Mouse (Mus musculus): ENCODE measurements at regions not wholly inside any gene's neighbourhood (a gene's known extent, or its start where the extent isn't known, plus 50 kb on each side); places are given as distances from the start of the nearest gene placed in this dataset.

GRCm38 (mm10) chr17:83959159-83959848, 111.5 kb upstream of the Haao start:
- DNase-seq: peak; percentile 53

GRCm38 (mm10) chr17:83958706-83959105, 110.9 kb upstream of the Haao start:
- peak; percentile 71 for DNase-seq

- DNase-seq: peak; percentile 41
These were observed 110.1 kb upstream of the Haao start for GRCm38 (mm10) chr17:83957661-83958540.

DNA sequence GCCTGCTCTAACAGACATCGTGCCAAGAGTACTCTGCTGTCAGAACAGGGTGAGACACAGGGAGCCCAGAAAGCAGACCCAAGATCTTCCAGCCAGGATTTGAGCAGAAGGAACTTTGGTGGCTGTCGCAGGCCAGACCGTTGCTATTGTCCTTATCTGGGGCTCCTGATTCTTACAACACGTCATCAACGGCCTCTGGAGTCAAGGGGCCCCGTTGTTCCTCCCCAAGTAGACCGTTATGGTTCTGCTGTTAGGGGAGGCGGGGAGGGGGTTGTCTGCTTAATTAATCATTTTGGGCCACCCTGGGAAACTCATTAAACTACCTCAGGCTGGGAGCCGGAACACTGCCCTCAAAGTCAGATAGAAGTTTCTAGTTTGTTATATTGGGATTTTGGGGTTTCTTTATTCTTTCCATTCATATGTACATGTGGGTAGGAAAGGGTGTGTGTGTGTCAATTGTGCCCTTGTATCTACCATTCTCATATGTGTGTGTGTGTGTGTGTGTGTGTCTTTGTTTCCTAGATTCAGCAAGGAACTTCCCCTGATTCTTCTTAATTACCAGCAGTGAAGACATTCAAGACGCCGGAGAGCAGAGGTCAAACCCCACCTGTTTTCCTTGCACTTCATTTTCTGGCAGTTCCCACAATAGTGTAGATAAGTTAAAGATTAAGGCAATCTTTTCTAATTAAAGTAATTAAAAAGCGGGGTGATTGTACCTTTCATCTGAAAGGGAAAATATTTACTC, 109.2 kb upstream of the Haao start:
- peak; percentile 61 for DNase-seq

- DNase-seq: peak; percentile 80
These were observed 108.2 kb upstream of the Haao start for GRCm38 (mm10) chr17:83955978-83956377.

GRCm38 (mm10) chr17:83955058-83955697, 107.4 kb upstream of the Haao start:
- DNase-seq: peak; percentile 62

- peak; percentile 90 for DNase-seq
These were observed 106.7 kb upstream of the Haao start for GRCm38 (mm10) chr17:83954291-83955057.

DNA sequence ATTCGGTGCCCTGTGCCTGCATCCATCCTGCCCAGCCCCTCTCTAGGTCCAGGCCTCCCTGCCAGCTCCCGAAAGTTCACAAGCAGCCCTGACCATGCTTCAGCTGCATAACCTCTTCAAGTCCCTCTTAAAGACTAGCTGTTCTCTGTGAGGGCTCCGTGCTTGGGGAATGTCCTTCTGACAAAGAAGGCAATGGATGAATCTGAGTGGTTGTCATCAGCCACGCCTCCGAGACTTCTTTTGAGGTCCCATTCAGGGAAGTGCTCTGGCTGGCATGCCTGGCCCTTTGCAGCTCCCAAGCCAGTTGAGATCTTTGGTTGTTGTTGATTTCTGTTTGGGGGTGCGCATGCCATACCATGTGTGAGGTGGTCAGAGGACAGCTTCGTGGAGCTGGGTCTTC, 105.9 kb upstream of the Haao start:
- peak; percentile 50 for DNase-seq

GRCm38 (mm10) chr17:83946718-83947117, 99.0 kb upstream of the Haao start:
- DNase-seq: no peak

DNA sequence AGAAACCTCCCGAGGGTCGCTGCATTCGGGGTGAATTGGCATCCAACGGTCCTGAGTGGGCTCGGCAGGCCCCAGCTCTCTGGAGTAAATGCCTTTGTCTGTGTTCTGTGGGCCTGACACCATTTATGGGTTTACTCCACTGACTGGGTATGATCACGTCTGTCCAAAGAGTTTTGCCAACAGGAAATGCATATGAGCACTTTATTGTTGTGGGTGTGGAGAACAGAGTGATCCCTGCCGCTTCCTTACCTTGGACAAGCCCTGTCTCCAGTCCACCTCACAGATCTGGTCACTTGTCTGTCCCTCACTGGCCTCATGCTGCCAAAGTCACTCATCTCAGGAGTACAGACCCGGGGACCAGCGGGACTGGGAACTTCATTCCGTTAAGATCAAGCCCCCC, 91.6 kb upstream of the Haao start:
- no peak for DNase-seq

DNA sequence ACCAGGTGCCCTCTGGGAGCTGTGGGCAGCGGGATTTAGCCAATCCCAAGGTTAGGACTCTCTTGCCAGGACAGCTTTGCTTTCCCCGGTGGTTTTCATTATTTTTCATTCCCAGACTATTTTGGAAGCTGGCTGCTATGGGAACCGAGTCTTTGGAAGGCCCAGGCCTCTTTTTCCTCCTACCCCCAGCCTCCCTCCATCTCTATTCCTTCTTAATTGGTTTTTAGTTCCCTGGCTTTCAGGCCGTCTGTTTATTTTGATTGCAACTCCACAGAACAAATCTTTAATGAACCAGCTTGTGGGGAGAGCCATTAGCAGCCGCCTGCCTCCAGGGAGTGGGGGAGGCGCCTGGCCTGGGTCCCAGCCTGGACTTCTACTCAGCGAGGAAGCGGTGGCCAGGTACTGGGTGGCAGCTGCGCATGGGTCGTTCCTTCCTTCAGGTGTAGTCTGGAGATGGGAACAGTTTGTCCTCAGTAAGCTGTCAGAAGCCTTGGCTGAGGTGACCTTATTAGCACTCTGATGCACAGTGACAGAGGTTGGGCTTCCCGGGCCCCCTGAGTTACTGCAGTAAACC, 91.0 kb upstream of the Haao start:
- peak; percentile 87 for DNase-seq

- DNase-seq: peak; percentile 53
These were observed 89.8 kb upstream of the Haao start for GRCm38 (mm10) chr17:83937576-83937975.

GRCm38 (mm10) chr17:83936677-83937076, 88.9 kb upstream of the Haao start:
- DNase-seq: no peak

GRCm38 (mm10) chr17:83935969-83936368, 88.2 kb upstream of the Haao start:
- no peak for DNase-seq

GRCm38 (mm10) chr17:83935232-83935631, 87.5 kb upstream of the Haao start:
- peak; percentile 33 for DNase-seq

- DNase-seq: no peak
These were observed 86.0 kb upstream of the Haao start for GRCm38 (mm10) chr17:83933743-83934142.

DNA sequence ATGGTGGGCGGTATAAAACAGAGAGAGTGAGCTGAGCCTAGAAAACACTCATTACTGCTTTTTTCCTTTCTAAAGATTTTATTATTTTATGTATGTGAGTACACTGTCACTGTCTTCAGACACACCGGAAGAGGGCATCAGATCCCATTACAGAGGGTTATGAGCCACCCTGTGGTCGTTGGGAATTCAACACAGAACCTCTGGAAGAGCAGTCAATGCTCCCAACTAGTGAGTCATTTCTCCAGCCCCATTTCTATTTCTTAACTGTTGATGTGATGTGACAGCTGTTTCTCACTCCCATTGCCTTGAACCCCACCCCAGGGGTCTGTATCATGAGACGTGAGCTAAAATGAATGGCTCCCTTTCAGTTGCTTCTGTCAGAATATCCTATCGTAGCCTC, 82.6 kb upstream of the Haao start:
- no peak for DNase-seq

GRCm38 (mm10) chr17:83927749-83928387, 80.1 kb upstream of the Haao start:
- no peak for DNase-seq

DNA sequence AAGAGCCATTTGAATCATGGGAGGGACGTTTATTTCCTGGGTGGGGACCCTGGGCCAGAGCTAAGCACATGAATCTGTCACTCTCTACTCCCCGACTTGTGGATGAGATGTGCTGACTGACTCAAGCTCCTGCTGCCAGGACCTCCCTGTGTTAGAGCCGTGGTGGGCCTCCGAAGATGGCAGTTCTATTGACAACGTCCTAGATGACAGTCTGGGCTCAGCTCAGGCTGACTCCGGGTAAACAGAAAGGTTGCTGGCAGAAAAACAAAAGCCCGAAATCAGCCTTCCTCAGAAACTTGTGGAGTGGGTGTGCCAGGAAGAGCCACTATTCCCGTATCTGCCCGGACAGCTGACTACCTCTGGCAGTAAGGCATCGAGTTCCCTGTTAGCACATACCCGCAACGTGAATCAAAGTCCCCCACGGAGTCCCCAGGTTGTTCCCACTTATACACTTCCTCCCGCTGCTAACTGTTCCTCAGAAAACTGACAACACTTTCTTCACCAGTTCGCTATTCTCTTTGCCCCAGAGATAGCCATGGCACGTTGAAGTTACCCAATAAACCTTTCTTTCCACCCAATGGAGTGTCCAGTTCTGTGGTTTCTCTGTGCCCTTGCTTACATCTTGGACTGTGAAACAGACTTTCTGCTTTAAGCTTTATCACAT, 76.6 kb upstream of the Haao start:
- no peak for DNase-seq

GRCm38 (mm10) chr17:83920894-83921293, 73.1 kb upstream of the Haao start:
- DNase-seq: no peak

GRCm38 (mm10) chr17:83920225-83920624, 72.5 kb upstream of the Haao start:
- DNase-seq: no peak

Data from kidney, postnatal 14 days (tissue).